Mouse (Mus musculus): ENCODE results near the gene Rapgef5.

- TF ChIP-seq EP300 (IDR thresholded peaks at IDR 0.05): no peak
- no peak for TF ChIP-seq CTCF (IDR thresholded peaks at IDR 0.05)
These were observed 254.9 kb downstream of the Rapgef5 start for GRCm38 (mm10) chr12:117771156-117771555.

Measured in lung, postnatal 0 days (tissue).